Mouse (Mus musculus): ENCODE results near the gene Alkbh5. TPM values are rescaled to one million over a fixed set of nuclear protein-coding genes. Genes with fewer than 3 reads are reported as not detected.
A peak's percentile ranks its signal among the peaks of the same experiment; 100 is the strongest.

Alkbh5 gene
- polyA plus RNA-seq (2015; fragmentation: Nextera tagmentation; extraction: Ambion mirVana), result 16.7 and 19.1 TPM in 2 replicates

DNA sequence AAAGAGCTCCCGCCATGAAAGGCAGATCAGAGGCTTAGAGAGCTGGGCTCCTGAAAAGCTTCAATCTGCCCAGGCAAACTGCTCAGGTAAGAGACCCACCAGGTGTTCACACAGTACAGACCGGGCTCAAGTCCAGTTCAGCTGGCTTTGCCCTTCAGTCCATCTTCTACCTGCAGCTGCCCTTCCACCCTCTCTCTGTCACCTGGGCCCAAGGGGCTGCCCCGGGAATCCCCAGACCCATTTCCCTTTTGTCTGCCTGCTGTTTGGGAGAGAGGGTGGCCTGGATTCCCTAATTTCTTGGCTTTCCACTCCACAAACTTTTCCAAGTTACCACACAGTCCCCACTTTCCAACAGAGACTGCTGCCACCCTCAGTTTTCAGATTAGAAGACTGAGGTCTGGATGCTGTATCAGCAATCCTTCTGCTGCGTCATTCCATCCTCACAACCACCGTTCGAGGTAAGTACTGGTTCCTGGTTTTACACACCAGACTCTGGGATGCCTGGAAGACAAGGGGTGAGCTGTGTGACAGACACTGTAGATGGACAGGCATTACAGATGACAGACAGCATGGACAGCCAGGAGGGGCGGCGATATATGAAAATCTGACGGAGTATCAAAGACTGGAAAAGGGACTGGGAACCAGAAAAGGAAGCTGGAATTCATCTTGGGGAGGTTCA, at the start of gene Alkbh5:
TSS of gene Alkbh5 (plus strand) at position 202 of the 679 bp plus-strand sequence.
- 32% methylated on average over 9 of the region's 9 CpGs for WGBS (ENCODE audit: insufficient replicate concordance)
- peak within 1 kb of the TSS; percentile 70 for H3K9ac ChIP-seq (replicated peaks)
- H3K27me3 ChIP-seq (ENCODE audit: insufficient read depth, low read length), result no peaks in the 10 kb centered on the region
- peak within 1 kb of the TSS; percentile 98 for H3K4me2 ChIP-seq (ENCODE audit: low read depth, low read length)
- 0 out of 2 replicates have a peak, but pooled peaks cover 2% of the 10 kb centered on the region for H3K36me3 ChIP-seq (replicated peaks; ENCODE audit: insufficient read depth, low read length)
- no peaks in the 10 kb centered on the region for H3K9me3 ChIP-seq (ENCODE audit: low read length)
- peak within 1 kb of the TSS; percentile 64 for H3K4me3 ChIP-seq (ENCODE audit: low read depth, low read length)
- TF ChIP-seq CTCF (IDR thresholded peaks at IDR 0.05; ENCODE audit: low read depth), result no peak
- no peak for TF ChIP-seq EP300 (IDR thresholded peaks at IDR 0.05; ENCODE audit: low read depth)
- H3K4me1 ChIP-seq (ENCODE audit: insufficient read depth), result peaks cover 27% of the 10 kb centered on the region
- peak within 1 kb of the TSS; percentile 97 for H3K27ac ChIP-seq (ENCODE audit: low read depth)
- DNase-seq (peak; percentile 28), ATAC-seq (no peak)

DNA sequence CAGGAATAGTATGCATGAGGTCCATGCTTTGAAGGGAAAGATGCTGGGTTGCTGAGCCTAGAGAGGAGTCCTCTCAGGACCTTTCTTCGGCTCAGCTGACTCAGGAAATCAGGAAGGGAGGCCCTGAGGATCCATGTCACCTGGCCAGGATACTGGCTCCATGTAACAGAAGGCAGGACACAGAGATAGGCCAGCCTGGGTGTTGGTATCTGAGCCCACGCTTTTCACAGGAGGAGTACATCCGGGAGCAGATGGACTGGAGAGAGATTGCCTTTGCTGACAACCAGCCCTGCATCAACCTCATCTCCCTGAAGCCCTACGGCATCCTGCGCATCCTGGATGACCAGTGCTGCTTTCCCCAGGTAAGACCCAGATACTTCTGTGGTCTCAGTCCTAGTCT, 43.5 kb upstream of the Alkbh5 start:
- H3K9me3 ChIP-seq (ENCODE audit: low read length), result no peaks in the 10 kb centered on the region
- WGBS (ENCODE audit: insufficient replicate concordance), result 88% methylated on average over 5 of the region's 5 CpGs
- H3K9ac ChIP-seq (replicated peaks), result no peak overlapping the region
- DNase-seq, result no peak
- no peak for ATAC-seq
- TF ChIP-seq EP300 (IDR thresholded peaks at IDR 0.05; ENCODE audit: low read depth) (no peak), CTCF (IDR thresholded peaks at IDR 0.05; ENCODE audit: low read depth) (no peak)
- no peaks in the 10 kb centered on the region for H3K4me1 ChIP-seq (ENCODE audit: insufficient read depth)
- no peak overlapping the region for H3K27ac ChIP-seq (ENCODE audit: low read depth)
- H3K4me3 ChIP-seq (ENCODE audit: low read depth, low read length), result no peak overlapping the region
- H3K4me2 ChIP-seq (ENCODE audit: low read depth, low read length), result no peak overlapping the region
- H3K36me3 ChIP-seq (replicated peaks; ENCODE audit: insufficient read depth, low read length), result no peaks in the 10 kb centered on the region
- H3K27me3 ChIP-seq (ENCODE audit: insufficient read depth, low read length), result no peaks in the 10 kb centered on the region

DNA sequence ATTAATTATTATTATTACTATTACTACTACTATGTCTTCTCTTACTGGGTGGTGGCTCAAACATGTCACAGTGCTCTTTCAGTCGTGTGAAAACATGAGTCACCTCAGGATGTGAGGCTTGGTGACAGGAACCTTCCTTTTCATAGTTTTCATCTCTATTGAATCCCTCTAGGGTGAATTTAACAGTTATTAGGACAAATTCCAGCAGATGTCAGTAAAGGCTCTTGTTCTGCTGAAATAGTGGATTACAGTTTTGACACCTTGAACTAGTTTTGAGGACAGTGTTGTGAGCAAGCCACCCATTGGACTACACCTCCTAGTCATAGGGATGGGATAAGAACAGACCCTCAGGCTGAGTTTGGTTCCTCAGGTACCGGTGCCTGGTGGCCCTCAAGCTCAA, 40.5 kb upstream of the Alkbh5 start:
- TF ChIP-seq CTCF (IDR thresholded peaks at IDR 0.05; ENCODE audit: low read depth) (no peak; the same call in 1 of the 2 replicates), EP300 (IDR thresholded peaks at IDR 0.05; ENCODE audit: low read depth) (no peak)
- Histone ChIP-seq H3K4me3 (ENCODE audit: low read depth, low read length) (no peak overlapping the region), H3K4me1 (ENCODE audit: insufficient read depth) (no peaks in the 10 kb centered on the region), H3K27ac (ENCODE audit: low read depth) (no peak overlapping the region), H3K4me2 (ENCODE audit: low read depth, low read length) (no peak overlapping the region), H3K27me3 (ENCODE audit: insufficient read depth, low read length) (no peaks in the 10 kb centered on the region), H3K9me3 (ENCODE audit: low read length) (no peaks in the 10 kb centered on the region), H3K36me3 (replicated peaks; ENCODE audit: insufficient read depth, low read length) (no peaks in the 10 kb centered on the region), H3K9ac (replicated peaks) (no peak overlapping the region)
- ATAC-seq (no peak), DNase-seq (no peak)
- 55% methylated on average over 2 of the region's 2 CpGs for WGBS (ENCODE audit: insufficient replicate concordance)

GRCm38 (mm10) chr11:60507281-60507680, 28.9 kb upstream of the Alkbh5 start:
- 85% methylated on average over 13 of the region's 13 CpGs for WGBS (ENCODE audit: insufficient replicate concordance)
- Histone ChIP-seq H3K27me3 (ENCODE audit: insufficient read depth, low read length) (peaks cover 23% of the 10 kb centered on the region), H3K4me1 (ENCODE audit: insufficient read depth) (peaks cover 10% of the 10 kb centered on the region), H3K9me3 (ENCODE audit: low read length) (no peaks in the 10 kb centered on the region), H3K27ac (ENCODE audit: low read depth) (no peak overlapping the region), H3K4me2 (ENCODE audit: low read depth, low read length) (no peak overlapping the region), H3K4me3 (ENCODE audit: low read depth, low read length) (no peak overlapping the region), H3K9ac (replicated peaks) (no peak overlapping the region), H3K36me3 (replicated peaks; ENCODE audit: insufficient read depth, low read length) (no peaks in the 10 kb centered on the region)
- no peak for TF ChIP-seq EP300 (IDR thresholded peaks at IDR 0.05; ENCODE audit: low read depth)
- TF ChIP-seq CTCF (IDR thresholded peaks at IDR 0.05; ENCODE audit: low read depth), result no peak
- ATAC-seq (no peak), DNase-seq (no peak)

- peak overlapping the region; percentile 46; the same call in 1 of the 2 replicates for H3K9ac ChIP-seq (replicated peaks)
- peak overlapping the region; percentile 71 for H3K4me2 ChIP-seq (ENCODE audit: low read depth, low read length)
- peaks cover 10% of the 10 kb centered on the region for H3K4me1 ChIP-seq (ENCODE audit: insufficient read depth)
- no peak overlapping the region for H3K27ac ChIP-seq (ENCODE audit: low read depth)
- no peaks in the 10 kb centered on the region for H3K9me3 ChIP-seq (ENCODE audit: low read length)
- TF ChIP-seq EP300 (IDR thresholded peaks at IDR 0.05; ENCODE audit: low read depth) (peak; percentile 75; the same call in 1 of the 2 replicates), CTCF (IDR thresholded peaks at IDR 0.05; ENCODE audit: low read depth) (no peak)
- 6% methylated on average over 11 of the region's 11 CpGs for WGBS (ENCODE audit: insufficient replicate concordance)
- ATAC-seq (peak; percentile 78), DNase-seq (peak; percentile 37)
- H3K4me3 ChIP-seq (ENCODE audit: low read depth, low read length), result peak overlapping the region; percentile 41
- H3K36me3 ChIP-seq (replicated peaks; ENCODE audit: insufficient read depth, low read length), result no peaks in the 10 kb centered on the region
- H3K27me3 ChIP-seq (ENCODE audit: insufficient read depth, low read length), result peaks cover 23% of the 10 kb centered on the region
These were observed 27.2 kb upstream of the Alkbh5 start for GRCm38 (mm10) chr11:60508950-60509349.

DNA sequence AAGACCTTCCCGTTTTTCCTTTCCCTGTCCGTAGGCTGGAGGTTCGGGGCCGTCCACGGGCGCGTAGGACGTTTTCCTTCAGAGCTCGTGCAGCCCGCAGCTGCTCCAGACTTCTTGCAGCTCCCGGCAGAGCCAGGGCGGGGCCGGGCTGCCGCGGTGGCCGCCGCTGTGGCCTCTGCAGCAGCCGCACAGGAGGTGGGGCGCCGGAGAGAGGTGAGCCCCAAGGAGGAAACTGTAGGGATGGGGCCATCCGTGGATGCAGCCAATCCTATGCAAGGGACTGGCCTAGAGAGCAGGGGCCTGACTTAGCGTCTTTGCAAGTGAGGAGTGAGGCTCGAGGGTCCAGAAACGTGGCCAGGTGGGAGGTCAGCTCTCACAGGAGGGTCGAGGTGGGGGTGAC, 26.7 kb upstream of the Alkbh5 start:
- WGBS (ENCODE audit: insufficient replicate concordance), result 1% methylated on average over 25 of the region's 25 CpGs
- Histone ChIP-seq H3K27ac (ENCODE audit: low read depth) (no peak overlapping the region), H3K9me3 (ENCODE audit: low read length) (no peaks in the 10 kb centered on the region), H3K4me2 (ENCODE audit: low read depth, low read length) (peak overlapping the region; percentile 71), H3K27me3 (ENCODE audit: insufficient read depth, low read length) (peaks cover 23% of the 10 kb centered on the region), H3K4me1 (ENCODE audit: insufficient read depth) (peaks cover 10% of the 10 kb centered on the region), H3K9ac (replicated peaks) (peak overlapping the region; percentile 46; the same call in 1 of the 2 replicates), H3K36me3 (replicated peaks; ENCODE audit: insufficient read depth, low read length) (no peaks in the 10 kb centered on the region), H3K4me3 (ENCODE audit: low read depth, low read length) (peak overlapping the region; percentile 41)
- DNase-seq, result peak; percentile 37
- TF ChIP-seq CTCF (IDR thresholded peaks at IDR 0.05; ENCODE audit: low read depth) (no peak), EP300 (IDR thresholded peaks at IDR 0.05; ENCODE audit: low read depth) (no peak)
- peak; percentile 71 for ATAC-seq

Data from liver, postnatal 0 days (tissue).